Mouse (Mus musculus): ENCODE results near the gene Dapk3. TPM values are rescaled to one million over a fixed set of nuclear protein-coding genes. Genes with fewer than 3 reads are reported as not detected.
"Not testable (repeated sequence)": the region's sequence is repeated elsewhere in the genome, so short reads cannot be mapped to it uniquely, and the experiment has no call there.

The Dapk3 gene
- polyA plus RNA-seq, 1 experiment from 2014 or later, result 49.0 TPM

- 83% methylated on average over 5 of the region's 5 CpGs for WGBS
Measured at GRCm38 (mm10) chr10:81221402-81222015, 38.7 kb downstream of the Dapk3 start.

GRCm38 (mm10) chr10:81223731-81224130 lies 40.9 kb downstream of the Dapk3 start:
- WGBS, result 77% methylated on average over 2 of the region's 2 CpGs
- H3K27ac ChIP-seq (ENCODE audit: low read depth, low read length); H3K4me2 ChIP-seq (ENCODE audit: low read length); ATAC-seq; H3K4me3 ChIP-seq (ENCODE audit: low read length); H3K9ac ChIP-seq (ENCODE audit: low read depth, low read length); H3K9me3 ChIP-seq (ENCODE audit: control insufficient read depth, low read length); H3K27me3 ChIP-seq (replicated peaks; ENCODE audit: control insufficient read depth, insufficient read depth, low read length); H3K4me1 ChIP-seq (ENCODE audit: control insufficient read depth, insufficient read depth, low read depth, low read length): not testable (repeated sequence)
- H3K36me3 ChIP-seq (ENCODE audit: control insufficient read depth, insufficient read depth, low read length), result peaks cover 17% of the 10 kb centered on the region; the same call in 1 of the 2 replicates

More at GRCm38 (mm10) chr10:81221402-81222015, 38.7 kb downstream of the Dapk3 start:
- Histone ChIP-seq H3K4me3 (ENCODE audit: low read length) (no peak overlapping the region), H3K36me3 (ENCODE audit: control insufficient read depth, insufficient read depth, low read length) (peaks cover 30% of the 10 kb centered on the region), H3K4me1 (ENCODE audit: control insufficient read depth, insufficient read depth, low read depth, low read length) (no peaks in the 10 kb centered on the region), H3K27me3 (replicated peaks; ENCODE audit: control insufficient read depth, insufficient read depth, low read length) (no peaks in the 10 kb centered on the region), H3K4me2 (ENCODE audit: low read length) (no peak overlapping the region), H3K27ac (ENCODE audit: low read depth, low read length) (no peak overlapping the region), H3K9me3 (ENCODE audit: control insufficient read depth, low read length) (no peaks in the 10 kb centered on the region), H3K9ac (ENCODE audit: low read depth, low read length) (no peak overlapping the region)
- no peak for ATAC-seq

- Histone ChIP-seq H3K9me3 (ENCODE audit: control insufficient read depth, low read length) (no peaks in the 10 kb centered on the region), H3K27ac (ENCODE audit: low read depth, low read length) (peak overlapping the region; percentile 85), H3K4me1 (ENCODE audit: control insufficient read depth, insufficient read depth, low read depth, low read length) (peaks cover 33% of the 10 kb centered on the region), H3K36me3 (ENCODE audit: control insufficient read depth, insufficient read depth, low read length) (no peaks in the 10 kb centered on the region; the same call in 1 of the 2 replicates), H3K9ac (ENCODE audit: low read depth, low read length) (peak overlapping the region; percentile 79), H3K4me2 (ENCODE audit: low read length) (peak overlapping the region; percentile 55), H3K27me3 (replicated peaks; ENCODE audit: control insufficient read depth, insufficient read depth, low read length) (no peaks in the 10 kb centered on the region), H3K4me3 (ENCODE audit: low read length) (peak overlapping the region; percentile 64)
- peak; percentile 35 for ATAC-seq
- 6% methylated on average over 20 of the region's 20 CpGs for WGBS
Measured at GRCm38 (mm10) chr10:81229735-81230437, 47.1 kb downstream of the Dapk3 start.

GRCm38 (mm10) chr10:81230438-81231332 lies 47.9 kb downstream of the Dapk3 start, which contains the start of gene Atcay:
Atcay (minus strand) TSS chr10:81230833.
- H3K36me3 ChIP-seq (ENCODE audit: control insufficient read depth, insufficient read depth, low read length), result peaks cover 3% of the 10 kb centered on the region; the same call in 1 of the 2 replicates
- peak within 1 kb of the TSS; percentile 64 for H3K4me3 ChIP-seq (ENCODE audit: low read length)
- H3K4me2 ChIP-seq (ENCODE audit: low read length), result peak within 1 kb of the TSS; percentile 55
- peaks cover 33% of the 10 kb centered on the region for H3K4me1 ChIP-seq (ENCODE audit: control insufficient read depth, insufficient read depth, low read depth, low read length)
- peak within 1 kb of the TSS; percentile 85 for H3K27ac ChIP-seq (ENCODE audit: low read depth, low read length)
- WGBS, result 5% methylated on average over 27 of the region's 27 CpGs
- peak within 1 kb of the TSS; percentile 79 for H3K9ac ChIP-seq (ENCODE audit: low read depth, low read length)
- no peaks in the 10 kb centered on the region for H3K9me3 ChIP-seq (ENCODE audit: control insufficient read depth, low read length)
- ATAC-seq, result peak; percentile 89
- H3K27me3 ChIP-seq (replicated peaks; ENCODE audit: control insufficient read depth, insufficient read depth, low read length), result no peaks in the 10 kb centered on the region

GRCm38 (mm10) chr10:81231436-81231835 lies 48.6 kb downstream of the Dapk3 start:
- ATAC-seq, result no peak
- Histone ChIP-seq H3K27me3 (replicated peaks; ENCODE audit: control insufficient read depth, insufficient read depth, low read length) (no peaks in the 10 kb centered on the region), H3K4me2 (ENCODE audit: low read length) (peak overlapping the region; percentile 55), H3K4me3 (ENCODE audit: low read length) (peak overlapping the region; percentile 64), H3K27ac (ENCODE audit: low read depth, low read length) (peak overlapping the region; percentile 85), H3K4me1 (ENCODE audit: control insufficient read depth, insufficient read depth, low read depth, low read length) (peaks cover 33% of the 10 kb centered on the region), H3K9ac (ENCODE audit: low read depth, low read length) (peak overlapping the region; percentile 79), H3K9me3 (ENCODE audit: control insufficient read depth, low read length) (no peaks in the 10 kb centered on the region), H3K36me3 (ENCODE audit: control insufficient read depth, insufficient read depth, low read length) (peaks cover 3% of the 10 kb centered on the region; the same call in 1 of the 2 replicates)
- 37% methylated on average over 7 of the region's 7 CpGs for WGBS

GRCm38 (mm10) chr10:81232580-81233225 lies 49.9 kb downstream of the Dapk3 start, which contains the start of gene Zfr2:
Zfr2 (plus strand) TSS chr10:81233155.
- ATAC-seq, result peak; percentile 81
- peak within 1 kb of the TSS; percentile 90 for H3K9ac ChIP-seq (ENCODE audit: low read depth, low read length)
- H3K4me1 ChIP-seq (ENCODE audit: control insufficient read depth, insufficient read depth, low read depth, low read length), result peaks cover 33% of the 10 kb centered on the region
- no peaks in the 10 kb centered on the region for H3K9me3 ChIP-seq (ENCODE audit: control insufficient read depth, low read length)
- H3K27ac ChIP-seq (ENCODE audit: low read depth, low read length), result peak within 1 kb of the TSS; percentile 67
- H3K4me2 ChIP-seq (ENCODE audit: low read length), result peak within 1 kb of the TSS; percentile 76
- peak within 1 kb of the TSS; percentile 76 for H3K4me3 ChIP-seq (ENCODE audit: low read length)
- WGBS, result 8% methylated on average over 29 of the region's 29 CpGs
- no peaks in the 10 kb centered on the region for H3K27me3 ChIP-seq (replicated peaks; ENCODE audit: control insufficient read depth, insufficient read depth, low read length)
- H3K36me3 ChIP-seq (ENCODE audit: control insufficient read depth, insufficient read depth, low read length), result peaks cover 3% of the 10 kb centered on the region; the same call in 1 of the 2 replicates

GRCm38 (mm10) chr10:81233226-81233585 lies 50.4 kb downstream of the Dapk3 start:
- H3K36me3 ChIP-seq (ENCODE audit: control insufficient read depth, insufficient read depth, low read length), result peaks cover 3% of the 10 kb centered on the region; the same call in 1 of the 2 replicates
- peaks cover 28% of the 10 kb centered on the region for H3K4me1 ChIP-seq (ENCODE audit: control insufficient read depth, insufficient read depth, low read depth, low read length)
- 0% methylated on average over 22 of the region's 28 CpGs for WGBS
- peak overlapping the region; percentile 90 for H3K9ac ChIP-seq (ENCODE audit: low read depth, low read length)
- peak overlapping the region; percentile 76 for H3K4me2 ChIP-seq (ENCODE audit: low read length)
- peak overlapping the region; percentile 67 for H3K27ac ChIP-seq (ENCODE audit: low read depth, low read length)
- peak; percentile 55 for ATAC-seq
- H3K4me3 ChIP-seq (ENCODE audit: low read length), result peak overlapping the region; percentile 76
- 0 out of 2 replicates have a peak, but pooled peaks cover 3% of the 10 kb centered on the region for H3K27me3 ChIP-seq (replicated peaks; ENCODE audit: control insufficient read depth, insufficient read depth, low read length)
- no peaks in the 10 kb centered on the region for H3K9me3 ChIP-seq (ENCODE audit: control insufficient read depth, low read length)

- no peak overlapping the region for H3K9ac ChIP-seq (ENCODE audit: low read depth, low read length)
Measured at GRCm38 (mm10) chr10:81234206-81234605, 51.4 kb downstream of the Dapk3 start.

More at GRCm38 (mm10) chr10:81234206-81234605, 51.4 kb downstream of the Dapk3 start:
- H3K27me3 ChIP-seq (replicated peaks; ENCODE audit: control insufficient read depth, insufficient read depth, low read length), result peaks cover 3% of the 10 kb centered on the region; the same call in 1 of the 2 replicates
- H3K9me3 ChIP-seq (ENCODE audit: control insufficient read depth, low read length), result no peaks in the 10 kb centered on the region
- peaks cover 18% of the 10 kb centered on the region for H3K4me1 ChIP-seq (ENCODE audit: control insufficient read depth, insufficient read depth, low read depth, low read length)
- 0 out of 2 replicates have a peak, but pooled peaks cover 3% of the 10 kb centered on the region for H3K36me3 ChIP-seq (ENCODE audit: control insufficient read depth, insufficient read depth, low read length)
- H3K4me2 ChIP-seq (ENCODE audit: low read length), result no peak overlapping the region
- ATAC-seq, result no peak
- H3K27ac ChIP-seq (ENCODE audit: low read depth, low read length), result no peak overlapping the region
- WGBS, result 81% methylated on average over 6 of the region's 6 CpGs
- H3K4me3 ChIP-seq (ENCODE audit: low read length), result no peak overlapping the region
